Mouse (Mus musculus) heart, postnatal 0 days (tissue): ENCODE measurements around the gene Ndc1.

Experiments used
- CTCF ChIP-seq: IDR thresholded peaks from 2 replicates; pipeline ENCODE4 v1.5.1; 2016; ENCODE audit warnings: antibody characterized with exemption, control low read depth, low read depth
- EP300 ChIP-seq: IDR thresholded peaks from 2 replicates; pipeline ENCODE4 v1.6.1; 2016; ENCODE audit warnings: antibody characterized with exemption, low read depth

GRCm38 (mm10) chr4:107344612-107345011 lies 23.0 kb upstream of the Ndc1 start:
- TF ChIP-seq CTCF (no peak), EP300 (no peak)
